Mouse (Mus musculus) testis, adult 2 months (tissue): ENCODE data around the gene Rplp2. TPM values are rescaled to one million over a fixed set of nuclear protein-coding genes. Genes with fewer than 3 reads are reported as not detected.

ENCODE experiments used
- H3K27ac ChIP-seq: fragments of 200-500 bp; 2 replicates; pipeline ENCODE4 v1.5.1; 2012; ENCODE audit warnings: low read depth, low read length; ENCODE audit not compliant: control insufficient read depth, insufficient read depth
- H3K27me3 ChIP-seq: fragments of 200-500 bp; 2 replicates; pipeline ENCODE4 v1.6.1; 2012; ENCODE audit warnings: mild to moderate bottlenecking, low read length, moderate library complexity; ENCODE audit not compliant: control insufficient read depth, insufficient read depth
- H3K36me3 ChIP-seq: fragments of 200-500 bp; 2 replicates; pipeline ENCODE4 v1.6.1; 2012; ENCODE audit warnings: mild to moderate bottlenecking, low read length; ENCODE audit not compliant: control insufficient read depth, insufficient read depth
- H3K4me1 ChIP-seq: fragments of 200-500 bp; 2 replicates; pipeline ENCODE4 v1.6.1; 2012; ENCODE audit warnings: low read length; ENCODE audit not compliant: control insufficient read depth, insufficient read depth
- H3K4me3 ChIP-seq: fragments of 200-500 bp; 2 replicates; pipeline ENCODE4 v1.5.1; 2012; ENCODE audit warnings: low read depth, mild to moderate bottlenecking, low read length, moderate library complexity, mixed read lengths; ENCODE audit not compliant: control insufficient read depth
- CTCF ChIP-seq: fragments of 200-500 bp; IDR thresholded peaks from 2 replicates; pipeline ENCODE4 v1.5.1; 2012; ENCODE audit warnings: low read depth, mild to moderate bottlenecking, inconsistent platforms, low read length, moderate library complexity; ENCODE audit not compliant: control insufficient read depth, insufficient read depth, insufficient replicate concordance
- POLR2A ChIP-seq: fragments of 200-500 bp; IDR thresholded peaks from 2 replicates; pipeline ENCODE4 v1.6.1; 2012; ENCODE audit warnings: low read depth, mild to moderate bottlenecking, inconsistent platforms, low read length, moderate library complexity; ENCODE audit not compliant: control insufficient read depth
- polyA plus RNA-seq: library from polyadenylated mRNA; depleted of rRNA; stranded (reverse); fragments of >200 nt; gene quantifications from 2 replicates; pipeline ENCODE4 v1.2.3, GENCODE M21; 2012

The Rplp2 gene
- polyA plus RNA-seq, 1 experiment: 226 TPM

- peaks cover 59% of the 10 kb centered on the region for H3K4me1 ChIP-seq
- no peak overlapping the region for H3K4me3 ChIP-seq
- peak overlapping the region; percentile 23; the same call in 1 of the 2 replicates for H3K27ac ChIP-seq
- no peaks in the 10 kb centered on the region for H3K27me3 ChIP-seq
- TF ChIP-seq POLR2A: no peak
- no peak for TF ChIP-seq CTCF
- no peaks in the 10 kb centered on the region; the same call in 1 of the 2 replicates for H3K36me3 ChIP-seq
These were observed 18.9 kb downstream of the Rplp2 start for GRCm38 (mm10) chr7:141466045-141466394.

- Histone ChIP-seq H3K4me1 (peaks cover 55% of the 10 kb centered on the region), H3K27ac (peak overlapping the region; percentile 37), H3K27me3 (no peaks in the 10 kb centered on the region), H3K4me3 (peak overlapping the region; percentile 87), H3K36me3 (no peaks in the 10 kb centered on the region; the same call in 1 of the 2 replicates)
- TF ChIP-seq POLR2A (no peak), CTCF (no peak)
These were observed 19.5 kb downstream of the Rplp2 start for GRCm38 (mm10) chr7:141466607-141467148.

DNA sequence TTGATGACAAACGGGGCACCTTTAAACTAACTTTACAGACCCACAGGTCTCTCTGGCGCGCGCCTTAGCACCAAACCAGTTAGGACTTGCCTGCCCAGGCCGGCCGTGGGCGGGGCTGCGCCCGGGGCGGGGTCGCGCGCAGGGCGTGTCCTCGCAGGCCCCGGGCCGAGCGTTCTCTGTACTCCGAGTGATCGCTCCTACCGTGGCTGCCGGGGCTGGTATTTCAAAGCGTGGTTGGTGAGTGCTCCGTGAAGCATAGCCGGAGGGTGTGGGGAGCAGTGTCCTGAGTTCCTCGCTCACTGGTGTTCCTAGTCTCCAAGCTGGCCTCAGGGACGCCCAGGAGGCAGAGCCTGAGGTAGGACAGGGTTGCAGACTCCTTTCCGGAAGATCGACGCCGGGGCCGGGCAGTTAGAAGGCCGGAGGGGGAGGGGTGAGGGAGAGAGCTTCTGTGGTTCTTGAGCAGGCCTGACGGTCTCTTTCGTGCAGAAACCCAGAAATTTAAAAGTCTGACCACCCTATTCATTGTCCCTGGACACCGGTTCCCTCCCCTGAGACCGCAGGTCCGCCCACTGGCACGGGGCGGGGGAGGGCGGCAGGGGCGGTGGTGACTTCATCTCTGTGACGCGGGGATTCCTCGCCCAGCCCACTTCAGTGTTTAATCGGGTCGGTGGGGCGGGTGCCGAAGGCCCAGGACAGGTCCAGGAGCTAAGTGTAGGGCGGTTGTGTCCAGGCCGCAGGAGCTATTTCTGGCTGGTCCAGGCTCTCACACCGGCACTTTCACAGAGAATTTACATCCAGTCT lies 20.3 kb downstream of the Rplp2 start, which contains the start of gene Cd151:
TSS of gene Cd151 (plus strand) at position 163 of the 801 bp plus-strand sequence.
- no peak for TF ChIP-seq CTCF
- peak; percentile 63 for TF ChIP-seq POLR2A
- Histone ChIP-seq H3K36me3 (no peaks in the 10 kb centered on the region; the same call in 1 of the 2 replicates), H3K4me1 (peaks cover 49% of the 10 kb centered on the region), H3K4me3 (peak within 1 kb of the TSS; percentile 87), H3K27me3 (no peaks in the 10 kb centered on the region), H3K27ac (peak within 1 kb of the TSS; percentile 58)

DNA sequence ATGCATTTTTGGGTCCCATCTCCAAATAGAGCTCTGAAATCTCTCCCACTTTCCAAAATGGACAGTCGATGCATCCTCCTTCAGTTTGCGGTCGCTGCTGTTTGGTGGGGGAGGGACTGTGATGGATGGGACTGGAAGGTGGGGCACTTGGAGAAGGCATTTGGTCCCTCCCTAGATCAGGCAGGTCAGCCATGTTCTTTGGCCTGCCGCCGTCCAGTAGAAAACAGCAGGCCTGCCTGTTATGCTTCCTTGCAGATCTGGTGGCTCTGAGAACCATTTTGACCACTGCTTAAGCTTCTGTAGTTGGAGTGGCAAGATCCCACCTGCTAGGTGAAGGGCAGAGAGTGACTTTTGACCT lies 21.0 kb downstream of the Rplp2 start:
- H3K4me1 ChIP-seq: peaks cover 47% of the 10 kb centered on the region

DNA sequence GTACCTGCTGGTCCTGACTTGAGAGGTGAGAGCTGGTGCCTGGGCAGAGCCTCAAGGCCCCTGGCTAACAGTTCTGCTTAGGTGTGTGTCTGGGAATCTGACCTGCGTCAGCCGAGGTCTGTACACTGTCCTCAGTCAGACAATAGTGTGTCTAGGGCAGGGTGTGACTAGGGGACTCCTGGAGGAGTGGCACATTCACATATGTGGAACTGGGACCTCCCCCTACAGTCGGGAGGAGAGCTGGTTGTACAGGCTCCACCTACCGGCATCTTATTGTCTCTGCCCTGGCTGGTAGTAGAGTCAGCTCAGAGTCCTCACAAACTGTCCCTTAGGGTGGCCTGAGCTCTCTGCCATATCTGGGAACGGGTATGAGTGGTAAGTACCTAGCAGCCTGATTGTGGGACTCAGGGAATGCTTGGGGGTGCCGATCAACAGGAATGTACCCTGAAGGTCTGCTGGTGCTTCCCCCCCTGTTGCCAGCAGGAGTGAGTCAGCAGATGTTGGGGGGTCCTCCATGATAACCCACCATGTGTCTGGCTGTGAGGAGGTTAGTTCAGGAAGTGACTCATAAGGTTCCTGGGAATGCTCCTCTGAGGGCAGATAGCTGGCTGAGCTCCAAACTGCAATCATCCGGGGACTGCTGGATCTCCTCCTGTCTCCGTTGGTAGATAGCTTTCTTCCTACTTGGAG lies 21.5 kb downstream of the Rplp2 start:
- Histone ChIP-seq H3K27me3 (no peaks in the 10 kb centered on the region), H3K4me1 (peaks cover 44% of the 10 kb centered on the region), H3K36me3 (no peaks in the 10 kb centered on the region; the same call in 1 of the 2 replicates), H3K4me3 (peak overlapping the region; percentile 87), H3K27ac (peak overlapping the region; percentile 58)
- TF ChIP-seq POLR2A: no peak; the same call in 1 of the 2 replicates
- TF ChIP-seq CTCF: no peak

More for the DNA sequence above, 21.0 kb downstream of the Rplp2 start:
- Histone ChIP-seq H3K27ac (peak overlapping the region; percentile 58), H3K27me3 (no peaks in the 10 kb centered on the region), H3K36me3 (no peaks in the 10 kb centered on the region; the same call in 1 of the 2 replicates), H3K4me3 (peak overlapping the region; percentile 87)
- TF ChIP-seq POLR2A: no peak
- TF ChIP-seq CTCF: no peak

- H3K27ac ChIP-seq: peak overlapping the region; percentile 42
- H3K4me1 ChIP-seq: peaks cover 40% of the 10 kb centered on the region
- no peak overlapping the region for H3K4me3 ChIP-seq
- H3K27me3 ChIP-seq: no peaks in the 10 kb centered on the region
- no peak for TF ChIP-seq POLR2A
- H3K36me3 ChIP-seq: no peaks in the 10 kb centered on the region; the same call in 1 of the 2 replicates
These were observed 22.2 kb downstream of the Rplp2 start for GRCm38 (mm10) chr7:141469352-141469751.
